Mouse (Mus musculus): ENCODE results near the gene Cryba2. TPM values are rescaled to one million over a fixed set of nuclear protein-coding genes. Genes with fewer than 3 reads are reported as not detected.
A peak's percentile ranks its signal among the peaks of the same experiment; 100 is the strongest.

Cryba2 gene
- polyA plus RNA-seq, 1 experiment from 2014 or later = not detected

DNA sequence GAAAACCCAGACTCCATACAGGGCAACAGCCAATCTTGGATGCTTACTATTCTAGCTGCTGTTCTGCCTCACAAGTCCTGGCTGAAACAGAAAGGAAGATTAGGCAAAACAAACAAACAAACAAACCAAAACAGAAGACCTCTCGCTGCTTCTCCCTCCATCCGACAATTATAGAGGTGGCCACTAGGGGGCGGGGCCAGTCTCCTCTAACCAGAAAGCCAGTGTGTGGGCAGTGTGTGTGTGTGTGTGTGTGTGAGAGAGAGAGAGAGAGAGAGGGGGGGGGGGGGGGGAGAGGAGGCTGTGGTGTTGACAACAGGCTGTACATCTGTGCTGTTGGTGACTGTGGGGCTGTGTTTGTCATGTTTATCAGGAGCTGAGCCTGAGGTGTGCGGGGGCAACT, 2.0 kb upstream of the Cryba2 start:
- no peaks in the 10 kb centered on the region for H3K9me3 ChIP-seq (ENCODE audit: control insufficient read depth, low read length)
- no peaks in the 10 kb centered on the region for H3K36me3 ChIP-seq (ENCODE audit: control insufficient read depth, insufficient read depth, low read length)
- no peak for ATAC-seq (ENCODE audit: insufficient number of reproducible peaks, insufficient read depth, low FRiP score, low read depth)
- H3K4me2 ChIP-seq (ENCODE audit: low read length) = no peak overlapping the region
- no peak overlapping the region for H3K9ac ChIP-seq (ENCODE audit: low read length)
- WGBS = 14% methylated on average over 4 of the region's 4 CpGs
- no peak overlapping the region for H3K4me3 ChIP-seq (ENCODE audit: control insufficient read depth in 1 of 2, insufficient read depth in 1 of 2, low read depth in 1 of 2, low read length in 2 of 2)
- peaks cover 99% of the 10 kb centered on the region for H3K27me3 ChIP-seq (ENCODE audit: control insufficient read depth, insufficient read depth, low read length)
- peaks cover 3 to 4% of the 10 kb centered on the region in 2 experiments; a peak in 2 of 4 replicates for H3K4me1 ChIP-seq (ENCODE audit: control insufficient read depth in 2 of 2, insufficient read depth in 2 of 2, low read length in 2 of 2)
- no peak overlapping the region for H3K27ac ChIP-seq (replicated peaks in 1 of 2; ENCODE audit: control insufficient read depth in 1 of 2, insufficient read depth in 1 of 2, low read depth in 2 of 2, low read length in 2 of 2)

DNA sequence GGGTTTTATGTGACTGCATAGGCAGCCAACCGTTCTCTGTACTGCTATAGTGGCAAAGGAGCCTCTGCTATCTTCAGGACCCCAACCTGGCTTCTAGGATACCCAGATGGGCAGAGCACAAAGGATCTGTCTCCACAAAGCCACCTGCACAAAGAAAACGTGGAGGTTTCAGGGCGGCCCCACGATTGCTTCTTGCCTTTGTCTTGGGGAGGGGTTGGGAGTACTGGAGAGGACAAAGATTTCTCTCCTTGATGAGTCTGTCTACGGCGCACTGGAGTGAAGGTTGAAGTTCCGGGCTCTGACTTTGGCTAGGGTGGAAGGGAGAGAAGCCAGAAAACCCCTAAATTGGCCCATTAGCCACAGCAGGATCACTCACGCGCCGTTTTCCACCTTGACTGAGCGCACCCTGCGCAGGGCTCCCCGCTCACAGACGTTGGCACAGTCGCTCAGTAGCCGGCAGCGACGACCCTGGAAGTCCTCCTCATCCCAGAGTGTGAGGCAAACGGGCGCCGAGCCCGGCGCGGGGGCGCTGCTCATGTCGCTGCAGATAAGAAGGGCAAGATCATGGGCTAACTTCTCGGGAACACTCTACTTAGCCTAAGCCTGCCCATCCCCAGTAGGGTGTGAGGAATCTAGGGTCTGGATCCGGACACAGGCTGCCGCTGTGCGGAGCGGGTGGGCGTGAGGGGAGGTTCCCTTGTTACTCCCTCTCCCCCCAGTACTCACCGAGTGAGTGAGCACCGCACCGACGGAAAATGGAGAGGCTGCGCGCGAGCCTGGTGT, 401 bp downstream of the Cryba2 start:
- peak overlapping the region; percentile 7; the same call in 1 of the 2 replicates for H3K4me2 ChIP-seq (ENCODE audit: low read length)

DNA sequence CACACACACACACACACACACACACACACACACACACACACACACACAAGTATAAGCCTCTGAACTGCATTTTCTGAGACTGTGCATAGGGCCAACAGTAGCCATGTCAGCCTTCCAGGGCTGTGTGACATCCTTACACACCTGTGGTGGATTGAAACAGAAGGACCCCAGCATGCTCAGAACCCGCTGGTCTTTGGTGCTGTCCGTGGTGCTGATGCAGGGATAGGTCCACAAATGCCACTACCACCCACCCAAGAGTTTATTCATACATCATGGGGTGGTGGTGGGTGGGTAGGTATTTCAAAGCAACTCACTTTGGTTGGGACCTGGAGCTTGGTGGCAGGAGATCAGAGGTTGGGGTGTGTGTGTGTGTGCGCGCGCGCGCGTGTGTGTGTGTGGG, 1.4 kb downstream of the Cryba2 start:
- no peak overlapping the region for H3K9ac ChIP-seq (ENCODE audit: low read length)
- WGBS = 1% methylated on average over 4 of the region's 8 CpGs
- no peaks in the 10 kb centered on the region for H3K36me3 ChIP-seq (ENCODE audit: control insufficient read depth, insufficient read depth, low read length)
- no peak overlapping the region for H3K27ac ChIP-seq (replicated peaks in 1 of 2; ENCODE audit: control insufficient read depth in 1 of 2, insufficient read depth in 1 of 2, low read depth in 2 of 2, low read length in 2 of 2)
- ATAC-seq (ENCODE audit: insufficient number of reproducible peaks, insufficient read depth, low FRiP score, low read depth) = no peak
- H3K4me2 ChIP-seq (ENCODE audit: low read length) = no peak overlapping the region
- H3K27me3 ChIP-seq (ENCODE audit: control insufficient read depth, insufficient read depth, low read length) = peaks cover 92% of the 10 kb centered on the region
- no peaks in the 10 kb centered on the region for H3K9me3 ChIP-seq (ENCODE audit: control insufficient read depth, low read length)
- H3K4me1 ChIP-seq (ENCODE audit: control insufficient read depth in 2 of 2, insufficient read depth in 2 of 2, low read length in 2 of 2) = peaks cover 0 to 3% of the 10 kb centered on the region in 2 experiments; a peak in 1 of 4 replicates
- no peak overlapping the region for H3K4me3 ChIP-seq (ENCODE audit: control insufficient read depth in 1 of 2, insufficient read depth in 1 of 2, low read depth in 1 of 2, low read length in 2 of 2)

More for the DNA sequence above, 401 bp downstream of the Cryba2 start:
- Histone ChIP-seq H3K9ac (ENCODE audit: low read length) (no peak overlapping the region), H3K27ac (replicated peaks in 1 of 2; ENCODE audit: control insufficient read depth in 1 of 2, insufficient read depth in 1 of 2, low read depth in 2 of 2, low read length in 2 of 2) (no peak overlapping the region), H3K4me1 (ENCODE audit: control insufficient read depth in 2 of 2, insufficient read depth in 2 of 2, low read length in 2 of 2) (peaks cover 0 to 3% of the 10 kb centered on the region in 2 experiments; a peak in 1 of 4 replicates), H3K36me3 (ENCODE audit: control insufficient read depth, insufficient read depth, low read length) (no peaks in the 10 kb centered on the region), H3K27me3 (ENCODE audit: control insufficient read depth, insufficient read depth, low read length) (peaks cover 92% of the 10 kb centered on the region), H3K4me3 (ENCODE audit: control insufficient read depth in 1 of 2, insufficient read depth in 1 of 2, low read depth in 1 of 2, low read length in 2 of 2) (no peak overlapping the region), H3K9me3 (ENCODE audit: control insufficient read depth, low read length) (no peaks in the 10 kb centered on the region)
- WGBS = 3% methylated on average over 39 of the region's 39 CpGs
- ATAC-seq (ENCODE audit: insufficient number of reproducible peaks, insufficient read depth, low FRiP score, low read depth) = no peak

DNA sequence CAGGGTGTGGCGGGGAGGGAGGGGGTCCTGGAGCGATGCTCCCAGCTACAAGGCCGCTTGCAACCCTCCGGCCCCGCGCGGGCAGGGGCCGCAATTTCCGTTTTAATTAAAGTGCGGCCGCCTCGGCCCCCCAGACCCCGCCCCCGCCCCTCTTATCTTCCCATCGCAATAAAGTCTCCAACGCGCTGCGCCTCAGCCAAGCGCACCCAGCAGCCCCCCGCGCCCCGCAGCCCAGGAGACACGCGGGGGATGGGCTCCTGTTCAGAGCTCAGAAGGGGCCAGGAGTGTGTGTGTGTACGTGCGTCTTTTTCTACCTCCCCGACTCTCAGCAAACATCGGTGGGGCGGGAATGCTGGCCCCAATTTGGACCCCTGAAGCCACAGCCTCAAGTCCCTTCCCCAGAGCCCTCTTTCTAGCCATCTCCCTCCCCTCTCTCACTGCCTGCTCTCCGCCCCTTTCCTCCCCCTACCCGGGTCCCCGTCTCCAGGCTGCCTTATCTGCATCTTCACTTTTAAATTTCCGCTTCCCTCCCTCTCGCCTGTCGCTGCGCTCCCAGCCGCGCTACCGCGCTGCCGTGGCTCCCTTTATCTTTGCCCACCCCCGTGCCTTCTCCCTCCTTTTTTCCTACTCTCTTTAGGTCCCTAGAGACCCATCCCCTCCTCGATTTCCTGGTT, 7.4 kb downstream of the Cryba2 start, which contains the start of gene Fev:
Fev (minus strand) TSS at position 51 of the 674 bp plus-strand sequence.
- Histone ChIP-seq H3K9ac (ENCODE audit: low read length) (peak within 1 kb of the TSS; percentile 50), H3K36me3 (ENCODE audit: control insufficient read depth, insufficient read depth, low read length) (no peaks in the 10 kb centered on the region), H3K4me1 (ENCODE audit: control insufficient read depth in 2 of 2, insufficient read depth in 2 of 2, low read length in 2 of 2) (peaks cover 7 to 27% of the 10 kb centered on the region in 2 experiments; a peak in 3 of 4 replicates), H3K4me3 (ENCODE audit: control insufficient read depth in 1 of 2, insufficient read depth in 1 of 2, low read depth in 1 of 2, low read length in 2 of 2) (peak within 1 kb of the TSS; percentile 38 to 47), H3K27ac (replicated peaks in 1 of 2; ENCODE audit: control insufficient read depth in 1 of 2, insufficient read depth in 1 of 2, low read depth in 2 of 2, low read length in 2 of 2) (peak within 1 kb of the TSS in 1 of 2 experiments; percentile 16; a peak in 1 of 4 replicates), H3K27me3 (ENCODE audit: control insufficient read depth, insufficient read depth, low read length) (peaks cover 93% of the 10 kb centered on the region), H3K9me3 (ENCODE audit: control insufficient read depth, low read length) (no peaks in the 10 kb centered on the region), H3K4me2 (ENCODE audit: low read length) (peak within 1 kb of the TSS; percentile 65)
- ATAC-seq (ENCODE audit: insufficient number of reproducible peaks, insufficient read depth, low FRiP score, low read depth) = 0 out of 2 replicates have a peak, but pooled peaks have one; percentile 11
- under 1% methylated on average over 42 of the region's 43 CpGs for WGBS

DNA sequence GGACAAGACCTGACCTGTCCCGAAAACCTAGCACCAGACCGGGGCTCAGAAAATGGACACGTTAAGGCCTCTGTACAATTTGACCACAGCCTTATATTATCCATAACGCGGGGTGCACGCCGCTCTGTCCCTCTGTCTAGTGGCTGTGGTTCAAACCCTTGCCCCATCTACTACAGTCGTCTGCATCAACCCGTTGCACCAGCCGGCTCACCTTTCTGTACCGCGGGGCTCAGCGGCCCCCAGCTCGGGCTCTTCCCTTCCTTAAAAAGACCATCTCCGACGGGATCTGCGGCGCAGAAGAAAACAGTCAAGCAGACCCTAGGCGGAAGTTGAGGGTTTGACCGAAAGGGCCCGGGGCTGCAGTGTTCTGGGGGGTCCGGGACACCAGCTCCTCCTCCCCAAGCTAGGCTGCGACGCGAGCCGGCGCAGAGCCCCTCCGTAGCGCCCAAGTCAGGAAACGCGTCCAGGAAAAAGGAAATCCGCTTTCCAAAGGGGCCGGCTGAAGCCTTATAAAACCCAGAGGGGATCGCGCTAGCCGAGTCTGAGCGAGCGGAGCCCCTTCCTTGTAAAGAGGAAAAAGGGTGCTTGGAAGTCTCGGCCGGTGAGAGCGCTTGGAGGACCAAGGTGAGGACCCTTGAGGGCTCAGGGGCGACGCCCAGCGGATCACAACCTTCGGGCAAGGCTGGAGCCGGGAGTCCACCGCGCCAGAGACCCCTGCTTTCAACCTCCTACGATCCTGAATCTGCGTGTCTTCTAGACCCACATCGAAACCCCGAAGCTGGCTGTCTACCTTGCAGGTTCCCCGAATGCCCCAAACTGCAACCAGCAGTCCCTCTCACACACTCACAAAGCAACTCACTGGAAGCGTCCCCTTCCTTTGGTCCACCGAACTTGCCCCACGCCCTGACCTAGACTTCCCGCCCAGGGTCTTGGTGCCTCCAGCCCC, 8.5 kb downstream of the Cryba2 start:
- no peaks in the 10 kb centered on the region for H3K36me3 ChIP-seq (ENCODE audit: control insufficient read depth, insufficient read depth, low read length)
- H3K4me1 ChIP-seq (ENCODE audit: control insufficient read depth in 2 of 2, insufficient read depth in 2 of 2, low read length in 2 of 2) = peaks cover 7 to 27% of the 10 kb centered on the region in 2 experiments; a peak in 3 of 4 replicates
- peaks cover 84% of the 10 kb centered on the region for H3K27me3 ChIP-seq (ENCODE audit: control insufficient read depth, insufficient read depth, low read length)
- peak overlapping the region; percentile 65 for H3K4me2 ChIP-seq (ENCODE audit: low read length)
- ATAC-seq (ENCODE audit: insufficient number of reproducible peaks, insufficient read depth, low FRiP score, low read depth) = no peak
- peak overlapping the region; percentile 38 to 47 for H3K4me3 ChIP-seq (ENCODE audit: control insufficient read depth in 1 of 2, insufficient read depth in 1 of 2, low read depth in 1 of 2, low read length in 2 of 2)
- H3K27ac ChIP-seq (replicated peaks in 1 of 2; ENCODE audit: control insufficient read depth in 1 of 2, insufficient read depth in 1 of 2, low read depth in 2 of 2, low read length in 2 of 2) = peak overlapping the region in 1 of 2 experiments; percentile 16; a peak in 1 of 4 replicates
- WGBS = 2% methylated on average over 57 of the region's 57 CpGs
- no peaks in the 10 kb centered on the region for H3K9me3 ChIP-seq (ENCODE audit: control insufficient read depth, low read length)
- peak overlapping the region; percentile 50 for H3K9ac ChIP-seq (ENCODE audit: low read length)

DNA sequence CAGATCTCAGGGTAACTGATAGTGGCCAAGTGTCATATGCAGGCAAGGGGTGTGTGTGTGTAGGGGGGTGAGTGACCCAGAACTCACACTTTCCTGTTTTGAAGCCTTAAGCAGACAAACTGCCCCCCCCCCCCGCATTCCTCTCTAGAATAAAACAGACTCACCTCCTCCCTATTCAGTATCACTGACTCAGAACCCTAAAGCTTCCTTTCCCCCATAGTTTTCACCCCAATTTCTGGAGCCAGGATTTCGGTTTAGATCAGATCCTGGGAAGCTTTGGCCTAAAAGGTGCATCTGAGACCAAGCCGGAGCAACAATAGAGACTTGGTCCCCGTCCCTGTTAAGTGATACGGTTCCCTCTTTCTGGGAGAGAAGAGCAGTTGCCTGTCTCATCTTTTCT, 9.5 kb downstream of the Cryba2 start:
- no peaks in the 10 kb centered on the region for H3K9me3 ChIP-seq (ENCODE audit: control insufficient read depth, low read length)
- no peak for ATAC-seq (ENCODE audit: insufficient number of reproducible peaks, insufficient read depth, low FRiP score, low read depth)
- H3K4me3 ChIP-seq (ENCODE audit: control insufficient read depth in 1 of 2, insufficient read depth in 1 of 2, low read depth in 1 of 2, low read length in 2 of 2) = no peak overlapping the region
- peaks cover 7 to 27% of the 10 kb centered on the region in 2 experiments; a peak in 3 of 4 replicates for H3K4me1 ChIP-seq (ENCODE audit: control insufficient read depth in 2 of 2, insufficient read depth in 2 of 2, low read length in 2 of 2)
- no peak overlapping the region for H3K4me2 ChIP-seq (ENCODE audit: low read length)
- H3K36me3 ChIP-seq (ENCODE audit: control insufficient read depth, insufficient read depth, low read length) = no peaks in the 10 kb centered on the region
- no peak overlapping the region for H3K9ac ChIP-seq (ENCODE audit: low read length)
- peaks cover 90% of the 10 kb centered on the region for H3K27me3 ChIP-seq (ENCODE audit: control insufficient read depth, insufficient read depth, low read length)
- 10% methylated on average over 5 of the region's 5 CpGs for WGBS
- no peak overlapping the region for H3K27ac ChIP-seq (replicated peaks in 1 of 2; ENCODE audit: control insufficient read depth in 1 of 2, insufficient read depth in 1 of 2, low read depth in 2 of 2, low read length in 2 of 2)

DNA sequence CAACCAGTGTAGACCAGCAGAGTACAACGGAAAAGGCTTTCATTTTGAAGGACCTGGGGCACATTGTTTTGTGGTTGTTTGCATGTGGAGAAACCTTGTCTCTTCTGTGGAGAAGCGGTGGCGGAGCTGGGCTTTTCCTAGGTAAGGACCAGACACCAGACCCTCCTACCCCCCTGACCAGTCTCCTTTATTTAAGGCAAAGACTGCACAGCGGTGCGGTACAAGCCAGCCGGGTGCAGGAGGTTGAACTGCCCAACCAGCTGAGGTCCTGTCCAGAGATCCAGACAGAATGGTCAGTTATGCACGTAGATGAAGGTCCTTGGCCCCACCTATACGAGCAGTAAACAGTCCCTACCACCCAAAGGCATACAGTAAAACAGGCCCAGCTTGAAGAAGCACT, 10.1 kb downstream of the Cryba2 start:
- Histone ChIP-seq H3K27ac (replicated peaks in 1 of 2; ENCODE audit: control insufficient read depth in 1 of 2, insufficient read depth in 1 of 2, low read depth in 2 of 2, low read length in 2 of 2) (no peak overlapping the region), H3K4me2 (ENCODE audit: low read length) (peak overlapping the region; percentile 72), H3K36me3 (ENCODE audit: control insufficient read depth, insufficient read depth, low read length) (no peaks in the 10 kb centered on the region), H3K9ac (ENCODE audit: low read length) (no peak overlapping the region), H3K27me3 (ENCODE audit: control insufficient read depth, insufficient read depth, low read length) (peaks cover 90% of the 10 kb centered on the region), H3K4me3 (ENCODE audit: control insufficient read depth in 1 of 2, insufficient read depth in 1 of 2, low read depth in 1 of 2, low read length in 2 of 2) (peak overlapping the region in 1 of 2 experiments; percentile 41; a peak in 2 of 4 replicates), H3K4me1 (ENCODE audit: control insufficient read depth in 2 of 2, insufficient read depth in 2 of 2, low read length in 2 of 2) (peaks cover 7 to 27% of the 10 kb centered on the region in 2 experiments; a peak in 3 of 4 replicates), H3K9me3 (ENCODE audit: control insufficient read depth, low read length) (no peaks in the 10 kb centered on the region)
- 4% methylated on average over 8 of the region's 8 CpGs for WGBS
- no peak for ATAC-seq (ENCODE audit: insufficient number of reproducible peaks, insufficient read depth, low FRiP score, low read depth)

All from heart, embryonic 14.5 days (tissue).